Mouse (Mus musculus): ENCODE measurements around the gene Aqp9.

- TF ChIP-seq CTCF (IDR thresholded peaks at IDR 0.05; ENCODE audit: borderline replicate concordance, insufficient read depth, low read depth, low read length) (no peak), POLR2A (IDR thresholded peaks at IDR 0.05; ENCODE audit: borderline replicate concordance, insufficient read depth, low read length) (no peak)
Observed at GRCm38 (mm10) chr9:71167473-71168215, 838 bp downstream of the Aqp9 start.

Data from cerebellum, adult 2 months (tissue).